Mouse (Mus musculus): Measurements from ENCODE around the gene Eef2.
"Not testable (repeated sequence)": the region's sequence is repeated elsewhere in the genome, so short reads cannot be mapped to it uniquely, and the experiment has no call there.

Gene Eef2

DNA sequence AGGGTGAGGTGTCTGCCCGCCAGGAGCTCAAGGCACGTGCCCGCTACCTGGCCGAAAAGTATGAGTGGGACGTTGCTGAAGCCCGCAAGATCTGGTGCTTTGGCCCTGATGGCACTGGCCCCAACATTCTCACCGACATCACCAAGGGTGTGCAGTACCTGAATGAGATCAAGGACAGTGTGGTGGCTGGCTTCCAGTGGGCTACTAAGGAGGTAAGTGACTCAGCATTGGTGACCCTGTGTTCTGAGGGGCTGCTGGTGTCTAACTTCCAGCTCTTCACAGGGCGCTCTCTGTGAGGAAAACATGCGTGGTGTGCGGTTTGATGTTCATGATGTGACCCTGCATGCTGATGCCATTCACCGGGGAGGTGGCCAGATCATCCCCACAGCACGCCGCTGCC is 4.5 kb downstream of the Eef2 start:
- no peak for DNase-seq (ENCODE audit: low spot score)

GRCm38 (mm10) chr10:81181860-81182259 is 5.4 kb downstream of the Eef2 start:
- DNase-seq (ENCODE audit: low spot score) = not testable (repeated sequence)

GRCm38 (mm10) chr10:81182336-81183333 is 6.2 kb downstream of the Eef2 start, which contains the start of gene Dapk3:
Dapk3 (plus strand) TSS chr10:81183005.
- peak; percentile 98 for DNase-seq (ENCODE audit: low spot score)

- DNase-seq (ENCODE audit: low spot score) = no peak
Measured at GRCm38 (mm10) chr10:81183805-81184204, 7.4 kb downstream of the Eef2 start, which contains the start of gene 4930442H23Rik. 4930442H23Rik (minus strand) TSS chr10:81183849.

DNA sequence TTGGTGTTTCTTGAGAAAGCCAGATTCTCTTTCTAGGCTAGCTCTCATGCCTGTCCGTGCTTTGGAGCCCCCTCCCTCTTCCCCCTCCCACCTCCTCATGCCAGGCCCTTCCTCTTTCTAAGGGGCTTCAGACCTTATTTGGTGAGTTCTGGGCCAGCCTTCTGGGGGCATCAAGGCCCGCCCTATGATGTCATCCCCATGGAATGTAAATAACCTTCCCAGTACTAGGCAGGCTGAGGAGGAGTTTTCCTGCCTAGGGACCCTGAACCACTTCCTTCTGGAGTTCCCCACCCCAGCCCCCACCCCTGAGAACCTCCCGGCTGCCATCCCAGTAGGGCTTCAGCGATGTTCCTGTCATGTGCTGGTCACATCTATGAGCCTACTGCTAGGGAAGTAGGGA is 8.3 kb downstream of the Eef2 start:
- DNase-seq (ENCODE audit: low spot score) = peak; percentile 63

GRCm38 (mm10) chr10:81187161-81187560 is 10.7 kb downstream of the Eef2 start:
- DNase-seq (ENCODE audit: low spot score) = no peak

DNA sequence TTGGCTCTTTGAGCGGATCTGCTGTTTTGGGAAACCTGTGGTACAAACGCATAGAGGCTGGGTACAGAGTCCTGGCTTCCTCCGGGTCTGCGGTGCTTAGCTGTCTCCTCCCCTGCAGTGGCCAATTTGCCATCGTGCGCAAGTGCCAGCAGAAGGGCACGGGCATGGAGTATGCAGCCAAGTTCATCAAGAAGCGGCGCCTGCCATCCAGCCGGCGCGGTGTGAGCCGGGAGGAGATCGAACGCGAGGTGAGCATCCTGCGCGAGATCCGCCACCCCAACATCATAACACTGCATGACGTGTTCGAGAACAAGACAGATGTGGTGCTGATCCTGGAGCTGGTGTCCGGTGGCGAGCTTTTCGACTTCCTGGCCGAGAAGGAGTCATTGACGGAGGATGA is 13.4 kb downstream of the Eef2 start:
- DNase-seq (ENCODE audit: low spot score) = no peak

DNA sequence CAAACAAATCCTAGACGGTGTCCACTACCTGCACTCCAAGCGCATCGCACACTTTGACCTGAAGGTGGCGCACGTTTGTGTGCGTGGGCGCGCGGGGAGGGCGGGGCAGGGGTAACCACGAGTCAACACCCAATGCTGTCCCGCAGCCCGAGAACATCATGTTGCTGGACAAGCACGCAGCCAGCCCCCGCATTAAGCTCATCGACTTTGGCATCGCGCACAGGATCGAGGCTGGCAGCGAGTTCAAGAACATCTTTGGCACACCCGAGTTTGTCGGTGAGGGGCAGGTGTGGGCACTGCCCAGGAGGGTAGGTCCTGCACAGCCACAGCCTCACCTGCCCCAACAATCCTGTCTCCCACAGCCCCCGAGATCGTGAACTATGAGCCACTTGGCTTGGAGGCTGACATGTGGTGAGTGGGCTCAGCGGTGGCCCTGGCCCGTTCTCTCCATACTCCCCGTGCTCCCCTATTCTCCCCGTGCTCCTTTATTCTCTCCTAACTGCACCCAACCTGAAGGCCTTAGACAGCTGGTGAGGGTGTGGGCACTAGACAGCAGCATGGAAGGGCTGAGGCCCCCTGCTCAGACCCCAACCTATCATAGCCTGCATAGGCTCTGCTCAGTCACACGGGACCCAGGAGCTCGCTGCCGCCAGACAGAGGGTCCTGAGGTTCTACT is 13.9 kb downstream of the Eef2 start:
- DNase-seq (ENCODE audit: low spot score) = no peak

DNA sequence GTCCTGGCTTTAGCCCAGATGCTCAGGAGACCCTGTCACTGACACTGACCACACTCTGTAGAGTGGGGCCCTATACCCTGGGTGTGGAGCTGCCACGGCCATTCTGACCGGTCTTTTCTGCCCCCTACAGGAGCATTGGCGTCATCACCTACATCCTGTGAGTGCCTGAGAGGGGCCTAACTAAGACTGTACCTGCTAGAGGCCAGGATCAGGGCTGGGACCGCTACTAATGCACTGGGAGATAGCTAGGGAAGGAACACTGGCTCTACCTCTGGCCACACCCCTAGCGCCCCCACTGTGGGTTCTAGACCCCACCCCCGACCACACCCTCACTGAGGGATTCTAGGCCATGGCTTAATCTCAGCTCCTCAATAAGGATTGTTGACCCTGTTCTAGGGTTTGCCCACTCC is 14.5 kb downstream of the Eef2 start:
- no peak for DNase-seq (ENCODE audit: low spot score)

- DNase-seq (ENCODE audit: low spot score) = no peak
Measured at GRCm38 (mm10) chr10:81191342-81191982, 15.0 kb downstream of the Eef2 start.

GRCm38 (mm10) chr10:81192270-81192967 is 16.0 kb downstream of the Eef2 start:
- DNase-seq (ENCODE audit: low spot score) = peak; percentile 83

- DNase-seq (ENCODE audit: low spot score) = no peak
Measured at GRCm38 (mm10) chr10:81192968-81193501, 16.6 kb downstream of the Eef2 start.

DNA sequence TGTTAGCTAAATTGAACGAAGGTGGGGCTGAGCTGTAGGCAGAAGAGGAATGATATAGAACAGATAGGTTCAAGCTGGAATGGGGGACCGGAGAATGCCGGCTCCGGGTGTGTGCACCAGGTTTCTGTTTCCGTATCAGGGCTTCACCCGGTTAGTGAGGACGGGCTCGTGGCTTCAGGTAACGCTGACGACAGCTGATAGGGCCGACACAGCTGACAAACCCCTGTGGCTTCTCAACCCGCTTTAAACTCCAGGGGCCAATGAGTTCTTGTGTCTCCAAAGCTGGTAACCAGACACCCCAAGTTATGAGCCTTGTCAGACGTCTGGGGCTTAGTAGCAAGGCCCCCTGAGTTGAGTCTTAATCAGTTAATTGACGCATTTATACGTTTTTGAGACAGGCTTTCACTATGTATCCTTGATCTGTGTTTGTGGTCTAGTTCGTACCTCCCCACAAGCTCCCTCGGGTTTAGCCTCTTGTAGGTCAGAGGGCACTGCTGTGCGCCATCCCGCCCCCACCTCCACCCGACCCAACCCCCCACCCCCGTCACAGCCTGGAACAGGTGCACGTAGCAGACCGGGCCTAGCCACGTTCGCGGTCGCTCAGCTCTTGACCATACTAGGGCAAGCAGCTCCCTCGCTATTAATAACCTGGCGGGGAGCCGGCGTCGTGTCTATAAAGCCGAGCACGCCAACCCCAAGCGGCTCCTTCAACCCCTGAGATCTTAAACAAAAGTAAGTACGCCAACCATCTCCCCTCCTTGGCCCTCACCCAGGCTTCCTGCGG is 17.8 kb downstream of the Eef2 start:
- DNase-seq (ENCODE audit: low spot score) = no peak

DNA sequence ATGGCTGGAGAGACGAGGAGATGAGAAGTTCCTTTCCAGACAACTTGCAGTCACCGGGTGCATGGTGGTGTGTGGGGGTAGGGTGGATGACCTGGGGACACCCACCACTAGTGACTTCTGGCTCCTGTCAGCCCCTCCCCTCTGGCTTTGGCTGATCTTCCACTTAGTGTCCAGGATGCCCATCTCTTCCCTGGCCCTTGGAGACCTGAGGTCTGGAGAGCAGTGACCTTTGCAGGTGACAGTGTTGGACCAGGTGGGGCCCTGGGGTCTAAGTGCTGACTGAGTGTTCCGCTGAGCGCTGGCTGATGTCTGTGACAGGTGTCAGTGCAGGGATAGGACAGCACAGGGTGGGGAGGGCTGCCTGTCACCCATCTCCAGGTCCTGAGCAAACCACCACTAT is 18.9 kb downstream of the Eef2 start:
- no peak for DNase-seq (ENCODE audit: low spot score)

GRCm38 (mm10) chr10:81196470-81197065 is 20.1 kb downstream of the Eef2 start:
- no peak for DNase-seq (ENCODE audit: low spot score)

DNA sequence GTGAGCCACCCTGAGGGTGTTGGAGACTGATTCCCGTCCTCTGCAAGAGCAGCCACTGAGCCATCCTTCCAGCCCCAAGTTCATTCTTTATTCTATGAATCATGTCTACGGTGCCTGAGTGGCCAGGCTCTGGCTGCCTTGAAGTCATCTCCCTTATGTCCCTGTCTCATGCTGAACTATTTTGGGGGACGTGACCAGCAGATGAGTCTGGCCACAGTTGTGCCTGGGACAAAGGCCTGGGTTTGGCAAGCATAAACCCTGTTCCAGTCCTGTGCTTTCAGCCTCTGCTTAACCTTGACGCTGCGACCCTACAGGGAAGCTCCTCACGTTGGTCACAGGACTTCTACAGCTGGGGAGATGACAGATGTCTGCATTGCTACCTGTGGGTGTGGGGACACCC is 20.9 kb downstream of the Eef2 start:
- no peak for DNase-seq (ENCODE audit: low spot score)

DNA sequence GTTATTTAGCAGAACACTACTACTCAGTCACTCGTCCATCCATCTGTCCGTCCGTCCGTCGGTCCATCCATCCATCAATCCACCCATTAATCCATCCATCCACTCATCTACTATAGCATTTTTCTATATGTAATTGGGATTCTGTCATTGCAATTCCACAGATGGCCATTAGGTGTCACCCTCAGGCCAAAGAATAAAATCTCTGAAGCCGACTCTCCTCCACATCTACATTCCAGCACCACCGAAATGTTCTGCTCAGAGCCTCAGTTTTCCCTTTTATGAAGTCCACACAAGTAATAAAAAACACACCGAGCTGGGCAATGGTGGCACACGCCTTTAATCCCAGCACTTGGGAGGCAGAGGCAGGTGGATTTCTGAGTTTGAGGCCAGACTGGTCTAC is 21.8 kb downstream of the Eef2 start:
- peak; percentile 69 for DNase-seq (ENCODE audit: low spot score)

DNA sequence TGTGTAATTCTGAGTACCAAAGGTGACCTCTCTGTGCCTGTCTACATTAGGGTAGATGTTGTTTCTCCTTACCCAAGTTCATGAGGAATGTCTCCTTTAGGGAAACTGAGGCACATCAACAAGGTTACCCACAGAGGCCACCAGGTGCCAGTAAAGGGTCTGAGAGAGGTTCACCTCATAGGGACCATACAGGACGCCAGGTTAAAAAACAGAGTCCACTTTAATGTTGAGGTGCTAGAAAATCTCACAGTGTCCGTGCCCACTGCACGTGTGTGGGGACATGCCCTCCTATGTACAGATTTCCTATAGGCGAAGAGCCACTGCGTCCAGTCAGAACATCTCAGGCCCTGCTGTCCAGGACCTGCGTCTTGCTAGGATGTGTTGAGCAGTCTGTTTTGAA is 22.6 kb downstream of the Eef2 start:
- DNase-seq (ENCODE audit: low spot score) = no peak

GRCm38 (mm10) chr10:81200141-81200540 is 23.7 kb downstream of the Eef2 start:
- DNase-seq (ENCODE audit: low spot score) = no peak

DNA sequence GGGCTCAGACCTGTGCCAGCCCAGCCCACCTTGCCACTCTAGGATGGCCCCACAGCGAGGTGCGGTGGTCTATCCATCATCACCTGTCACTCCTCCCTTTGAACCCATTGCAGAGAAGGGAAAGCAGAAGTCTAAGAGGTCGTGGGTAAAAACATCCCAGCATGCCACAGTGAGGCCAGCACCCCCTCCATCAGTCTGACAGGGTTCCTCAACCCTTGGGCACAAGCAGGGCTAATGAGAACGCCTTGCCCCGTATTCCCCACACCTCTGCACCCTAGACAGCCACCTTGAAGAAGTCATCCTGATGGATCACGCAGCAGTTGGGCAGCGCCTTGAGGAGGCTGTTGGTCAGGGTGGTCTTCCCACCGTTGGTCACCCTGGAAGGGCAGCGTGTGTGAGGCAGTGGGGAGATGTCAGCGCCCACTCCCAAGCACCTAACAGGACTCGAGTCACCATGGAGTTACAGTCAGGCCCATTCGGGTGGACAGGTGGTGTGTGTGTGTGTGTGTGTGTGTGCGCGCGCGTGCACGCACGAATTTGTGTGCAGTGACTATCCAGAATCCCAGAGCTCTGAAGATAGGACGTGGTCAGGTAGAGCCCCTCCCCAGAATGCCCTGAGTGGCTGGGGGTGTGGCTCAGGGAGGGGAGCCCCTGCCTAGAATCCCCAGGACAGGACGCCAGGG is 24.3 kb downstream of the Eef2 start:
- DNase-seq (ENCODE audit: low spot score) = no peak
